Mouse (Mus musculus) neural tube, embryonic 14.5 days (tissue): ENCODE measurements around the gene Alms1. TPM values are rescaled to one million over a fixed set of nuclear protein-coding genes. Genes with fewer than 3 reads are reported as not detected.
A peak's percentile ranks its signal among the peaks of the same experiment; 100 is the strongest.

Experiments
- ATAC-seq: fragments of 200-750 bp; cut with Nextera tagmentation; 2 replicates; pipeline ENCODE4 v1.8.0; 2017; ENCODE audit warnings: low read depth, mild to moderate bottlenecking, moderate TSS enrichment, moderate library complexity
- H3K27ac ChIP-seq: fragments of 300-500 bp; sonication (generic); 2 replicates; pipeline ENCODE4 v1.5.1; 2014; ENCODE audit warnings: low read depth, mild to moderate bottlenecking, control low read depth, low read length, moderate library complexity, mixed read lengths
- H3K27me3 ChIP-seq: fragments of 300-500 bp; sonication (generic); 2 replicates; pipeline ENCODE4 v1.6.1; 2014; ENCODE audit warnings: low read length; ENCODE audit not compliant: control insufficient read depth, insufficient read depth
- H3K36me3 ChIP-seq: fragments of 300-500 bp; sonication (generic); 2 replicates; pipeline ENCODE4 v1.6.1; 2014; ENCODE audit warnings: low read length, mixed read lengths; ENCODE audit not compliant: control insufficient read depth, insufficient read depth
- H3K4me1 ChIP-seq: fragments of 300-500 bp; sonication (generic); 2 replicates; pipeline ENCODE4 v1.6.1; 2014; ENCODE audit warnings: low read length; ENCODE audit not compliant: control insufficient read depth, insufficient read depth
- H3K4me2 ChIP-seq: fragments of 300-500 bp; sonication (generic); 2 replicates; pipeline ENCODE4 v1.6.1; 2014; ENCODE audit warnings: mild to moderate bottlenecking, low read depth, low read length, control low read depth
- H3K4me3 ChIP-seq: fragments of 300-500 bp; sonication (generic); 2 replicates; pipeline ENCODE4 v1.5.1; 2014; ENCODE audit warnings: low read depth, low read length, control low read depth, mixed read lengths
- H3K9ac ChIP-seq: fragments of 300-500 bp; sonication (generic); replicated peaks from 2 replicates; pipeline ENCODE4 v1.6.1; 2014; ENCODE audit warnings: low read depth, mild to moderate bottlenecking, control low read depth, low read length, mixed read lengths
- H3K9me3 ChIP-seq: fragments of 300-500 bp; sonication (generic); 2 replicates; pipeline ENCODE4 v1.6.1; 2016; ENCODE audit warnings: low read length; ENCODE audit not compliant: control insufficient read depth
- WGBS: fragments of 180-500 bp; shearing (Covaris S2); extraction: QIAGEN DNeasy Blood & Tissue Kit; methylation state at CpG from one replicate; pipeline ENCODE4 v1.1.7; 2014; 5-methylcytosine and 5-hydroxymethylcytosine counted together
- polyA plus RNA-seq: library from polyadenylated mRNA; unstranded; fragments of >200 nt; fragmentation: Nextera tagmentation; extraction: Ambion mirVana; gene quantifications from 2 replicates; pipeline ENCODE4 v1.2.1, GENCODE M21; 2014

Gene Alms1
- 6.5 and 6.6 TPM in 2 replicates for polyA plus RNA-seq

DNA sequence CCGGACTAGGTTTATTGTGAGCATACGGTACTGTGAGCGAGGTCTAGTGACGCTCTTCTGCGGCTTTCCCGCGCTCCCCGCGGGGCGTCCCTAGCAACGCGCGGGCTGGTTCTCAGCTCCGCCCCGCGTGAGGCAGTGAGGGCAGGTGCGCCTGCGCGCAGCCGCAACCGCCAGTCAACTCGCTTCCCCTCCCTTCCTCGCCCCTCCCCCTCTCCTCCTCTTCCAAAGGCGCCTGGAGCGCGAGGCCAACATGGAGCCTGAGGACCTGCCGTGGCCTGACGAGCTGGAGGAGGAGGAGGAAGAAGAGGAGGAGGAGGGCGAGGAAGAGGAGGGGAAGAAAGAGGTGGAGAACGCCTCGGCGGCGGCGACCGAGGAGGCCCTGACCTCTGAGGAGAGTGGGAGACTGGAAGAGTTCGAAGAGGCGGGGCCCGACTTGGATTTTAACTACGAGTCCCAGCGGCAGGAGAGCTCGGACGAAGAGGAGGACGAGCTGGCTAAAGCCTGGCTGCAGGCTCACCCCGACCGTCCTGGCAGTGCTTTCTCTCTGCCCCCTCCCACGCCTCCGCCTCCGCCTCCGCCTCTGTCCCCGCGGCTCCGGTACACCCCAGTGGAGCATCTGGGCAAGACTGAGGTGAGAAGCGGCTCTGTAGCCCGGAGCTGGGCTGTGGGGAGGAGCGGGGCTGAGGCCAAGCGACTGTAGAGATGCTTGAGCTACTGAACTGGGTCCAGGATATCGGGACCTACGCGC, at the start of gene Alms1:
TSS of gene Alms1 (plus strand) at position 136 of the 748 bp plus-strand sequence.
- H3K4me1 ChIP-seq: peaks cover 19% of the 10 kb centered on the region
- H3K36me3 ChIP-seq: no peaks in the 10 kb centered on the region
- H3K27me3 ChIP-seq: no peaks in the 10 kb centered on the region
- peak; percentile 97 for ATAC-seq
- H3K4me3 ChIP-seq: peak within 1 kb of the TSS; percentile 90
- H3K27ac ChIP-seq: peak within 1 kb of the TSS; percentile 79
- peak within 1 kb of the TSS; percentile 76 for H3K9ac ChIP-seq
- H3K9me3 ChIP-seq: no peaks in the 10 kb centered on the region
- 0% methylated on average over 58 of the region's 59 CpGs for WGBS
- H3K4me2 ChIP-seq: peak within 1 kb of the TSS; percentile 71

DNA sequence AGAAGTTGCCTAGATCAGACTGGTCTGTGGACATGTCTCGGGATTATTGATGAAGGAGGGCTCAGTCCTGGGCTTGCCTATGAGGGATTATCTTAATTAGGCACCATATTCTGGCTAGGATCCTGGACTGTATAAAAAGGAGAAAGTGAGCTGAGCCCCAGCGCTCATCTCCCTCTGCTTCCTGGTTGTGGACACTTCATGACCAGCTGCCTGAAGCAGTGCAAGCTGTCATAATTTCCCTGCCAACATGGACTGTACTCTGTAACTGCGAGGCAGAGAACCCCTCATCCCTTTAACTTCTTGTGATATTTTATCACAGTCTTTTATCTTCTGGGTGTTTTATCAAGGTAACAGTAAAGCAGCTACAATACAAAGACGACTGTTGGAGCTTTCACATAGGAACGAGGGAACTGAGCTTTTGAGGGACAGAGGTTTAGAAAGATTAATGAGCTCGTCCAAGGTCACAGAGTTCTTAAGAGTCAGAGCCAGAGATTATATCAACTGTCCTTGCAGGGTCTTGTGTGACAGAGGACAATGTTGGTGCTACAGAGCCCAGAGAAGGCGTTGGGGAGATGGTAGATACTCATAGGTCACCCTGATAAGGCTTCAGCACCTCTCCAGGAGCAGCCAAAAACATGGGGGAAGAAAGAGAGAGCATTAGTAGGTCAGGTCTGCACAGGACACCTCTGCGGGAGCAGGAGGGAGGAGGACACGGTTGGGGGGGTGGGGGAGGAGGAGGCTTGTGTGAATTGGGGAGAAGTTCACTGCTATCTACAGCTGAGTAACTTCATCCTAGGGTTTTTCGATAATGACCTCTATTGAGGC, 43.8 kb upstream of the Alms1 start:
- H3K4me1 ChIP-seq: no peaks in the 10 kb centered on the region
- H3K9me3 ChIP-seq: no peaks in the 10 kb centered on the region
- H3K36me3 ChIP-seq: no peaks in the 10 kb centered on the region
- H3K9ac ChIP-seq: no peak overlapping the region
- H3K4me2 ChIP-seq: no peak overlapping the region
- no peak for ATAC-seq
- H3K27me3 ChIP-seq: no peaks in the 10 kb centered on the region
- no peak overlapping the region for H3K4me3 ChIP-seq
- no peak overlapping the region for H3K27ac ChIP-seq
- 85% methylated on average over 10 of the region's 10 CpGs for WGBS

DNA sequence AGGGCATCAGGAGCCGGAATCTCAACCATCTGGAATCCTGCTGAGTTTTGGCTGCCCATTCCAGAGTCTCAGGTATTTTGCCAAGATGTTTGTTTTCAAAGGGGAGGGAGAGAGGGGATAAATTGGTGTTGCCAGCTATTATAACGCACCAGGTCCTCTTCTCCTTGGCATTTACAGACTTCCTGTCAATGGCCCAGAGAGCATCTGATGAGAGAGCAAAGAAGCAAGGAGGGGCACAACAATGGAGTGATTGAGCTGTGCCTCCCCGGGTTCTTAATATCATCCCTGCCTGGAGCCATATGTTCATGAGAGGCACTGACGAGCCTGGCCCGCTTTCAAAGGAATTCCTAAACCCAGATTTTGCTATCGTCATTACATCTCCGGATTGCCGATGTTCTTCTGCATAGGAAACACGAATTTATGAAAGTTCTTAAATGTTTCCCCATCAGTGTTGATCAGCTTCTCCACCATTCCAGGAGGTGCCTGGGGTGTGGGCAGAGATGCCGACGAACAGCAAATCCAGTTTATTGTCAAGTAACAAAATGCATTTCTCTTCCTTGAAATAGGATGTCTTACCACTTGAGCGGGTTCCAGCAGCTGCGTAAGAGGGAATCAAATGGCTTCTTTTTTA, 43.0 kb upstream of the Alms1 start:
- Histone ChIP-seq H3K4me2 (no peak overlapping the region), H3K4me1 (no peaks in the 10 kb centered on the region), H3K9me3 (no peaks in the 10 kb centered on the region), H3K27ac (no peak overlapping the region), H3K9ac (no peak overlapping the region), H3K36me3 (no peaks in the 10 kb centered on the region), H3K4me3 (no peak overlapping the region), H3K27me3 (no peaks in the 10 kb centered on the region)
- 69% methylated on average over 13 of the region's 13 CpGs for WGBS
- no peak for ATAC-seq

DNA sequence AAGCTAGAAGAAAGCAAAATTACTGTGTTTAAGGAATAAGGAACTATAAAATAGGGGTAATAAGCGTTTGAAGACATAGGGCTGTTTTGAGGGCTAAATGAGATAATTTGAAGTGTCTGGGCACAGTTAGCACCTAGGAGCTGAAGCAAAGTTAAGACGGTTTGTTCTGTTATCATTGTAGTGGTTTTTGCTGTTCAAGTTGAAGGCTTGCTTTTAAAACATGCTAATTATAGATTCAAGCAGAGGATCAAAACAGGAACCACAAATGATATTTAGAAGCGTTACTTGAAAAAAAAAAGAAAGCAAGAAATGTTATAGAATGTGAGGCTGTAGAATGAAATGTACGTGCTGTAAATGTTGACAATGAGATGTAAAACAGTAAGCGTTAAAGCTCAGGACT, 39.7 kb upstream of the Alms1 start:
- H3K4me3 ChIP-seq: no peak overlapping the region
- no peak overlapping the region for H3K27ac ChIP-seq
- ATAC-seq: no peak
- H3K9ac ChIP-seq: no peak overlapping the region
- H3K9me3 ChIP-seq: no peaks in the 10 kb centered on the region
- no peaks in the 10 kb centered on the region for H3K36me3 ChIP-seq
- no peaks in the 10 kb centered on the region for H3K27me3 ChIP-seq
- no peak overlapping the region for H3K4me2 ChIP-seq
- H3K4me1 ChIP-seq: no peaks in the 10 kb centered on the region
- WGBS: 89% methylated on average over 5 of the region's 5 CpGs

GRCm38 (mm10) chr6:85562374-85562773, 25.0 kb upstream of the Alms1 start:
- no peak overlapping the region for H3K27ac ChIP-seq
- H3K27me3 ChIP-seq: no peaks in the 10 kb centered on the region
- no peak overlapping the region for H3K9ac ChIP-seq
- no peak for ATAC-seq
- no peak overlapping the region for H3K4me3 ChIP-seq
- no peaks in the 10 kb centered on the region for H3K4me1 ChIP-seq
- H3K9me3 ChIP-seq: no peaks in the 10 kb centered on the region
- H3K4me2 ChIP-seq: no peak overlapping the region
- H3K36me3 ChIP-seq: no peaks in the 10 kb centered on the region
- WGBS: 41% methylated on average over 1 of the region's 1 CpGs

DNA sequence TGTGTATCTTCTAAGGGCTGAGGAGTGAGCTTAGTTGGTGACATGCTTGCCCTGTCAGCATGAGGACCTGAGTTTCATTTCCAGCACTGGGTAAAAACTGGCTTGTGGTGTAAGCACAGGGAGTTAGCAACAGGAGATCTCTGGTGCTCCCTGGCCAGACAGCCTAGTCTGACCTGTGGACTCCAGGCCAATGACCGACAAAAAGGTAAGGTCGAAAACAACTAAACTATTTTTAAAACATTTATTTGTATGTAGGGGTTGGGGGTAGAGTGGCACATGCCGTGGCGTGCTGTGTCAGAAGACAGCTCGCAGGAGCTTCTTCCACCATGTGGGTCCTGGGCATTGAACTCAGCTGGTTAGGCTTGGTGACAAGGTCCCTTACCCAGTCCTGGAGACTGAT, 14.5 kb upstream of the Alms1 start:
- Histone ChIP-seq H3K36me3 (no peaks in the 10 kb centered on the region), H3K4me2 (no peak overlapping the region), H3K9me3 (no peaks in the 10 kb centered on the region), H3K4me3 (no peak overlapping the region), H3K9ac (no peak overlapping the region), H3K27me3 (no peaks in the 10 kb centered on the region), H3K4me1 (no peaks in the 10 kb centered on the region), H3K27ac (no peak overlapping the region)
- 90% methylated on average over 5 of the region's 5 CpGs for WGBS
- no peak for ATAC-seq

DNA sequence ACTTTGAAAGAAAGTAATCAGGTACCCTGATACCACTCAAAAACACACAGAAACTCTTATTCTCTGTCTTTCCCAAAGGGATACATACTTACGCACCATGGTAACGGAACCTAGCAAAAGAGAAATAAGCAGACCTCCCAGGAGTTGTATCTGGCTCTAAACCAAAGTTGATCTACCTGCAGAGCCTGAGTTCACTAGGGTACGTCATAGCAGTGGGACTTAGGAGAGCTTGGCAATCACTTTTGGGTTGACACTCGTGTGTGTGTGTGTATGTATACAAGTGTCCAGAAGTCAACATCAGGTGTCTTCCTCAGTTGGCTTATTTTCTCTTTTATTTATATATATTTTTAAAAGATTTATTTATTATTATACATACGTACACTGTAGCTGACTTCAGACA, 5.6 kb upstream of the Alms1 start:
- 90% methylated on average over 5 of the region's 5 CpGs for WGBS
- no peak for ATAC-seq
- no peak overlapping the region for H3K27ac ChIP-seq

GRCm38 (mm10) chr6:85584612-85585011, 2.7 kb upstream of the Alms1 start:
- Histone ChIP-seq H3K9ac (no peak overlapping the region), H3K4me3 (no peak overlapping the region), H3K27ac (no peak overlapping the region), H3K4me1 (peaks cover 12% of the 10 kb centered on the region), H3K36me3 (no peaks in the 10 kb centered on the region), H3K9me3 (no peaks in the 10 kb centered on the region), H3K4me2 (no peak overlapping the region), H3K27me3 (no peaks in the 10 kb centered on the region)
- WGBS: 91% methylated on average over 4 of the region's 4 CpGs
- ATAC-seq: no peak

More for the DNA sequence above, 5.6 kb upstream of the Alms1 start:
- no peaks in the 10 kb centered on the region for H3K4me1 ChIP-seq
- H3K9ac ChIP-seq: no peak overlapping the region
- H3K36me3 ChIP-seq: no peaks in the 10 kb centered on the region
- H3K9me3 ChIP-seq: no peaks in the 10 kb centered on the region
- H3K4me3 ChIP-seq: no peak overlapping the region
- H3K27me3 ChIP-seq: no peaks in the 10 kb centered on the region
- no peak overlapping the region for H3K4me2 ChIP-seq
